Mouse (Mus musculus) liver, embryonic 16.5 days (tissue): ENCODE data around the gene Rc3h1. TPM values are rescaled to one million over a fixed set of nuclear protein-coding genes. Genes with fewer than 3 reads are reported as not detected.

Source experiments
- ATAC-seq: fragments of 200-750 bp; cut with Nextera tagmentation; 2 replicates; pipeline ENCODE4 v1.8.0; 2017; ENCODE audit warnings: low read depth, mild to moderate bottlenecking, moderate number of reproducible peaks, moderate library complexity
- H3K27ac ChIP-seq: fragments of 300-500 bp; sonication (generic); 2 replicates; pipeline ENCODE4 v1.5.1; 2014; ENCODE audit warnings: mild to moderate bottlenecking, low read length
- H3K27me3 ChIP-seq: fragments of 300-500 bp; sonication (generic); 2 replicates; pipeline ENCODE4 v1.6.1; 2014; ENCODE audit warnings: low read depth, low read length, mixed read lengths; ENCODE audit not compliant: control insufficient read depth, insufficient read depth
- H3K36me3 ChIP-seq: fragments of 300-500 bp; sonication (generic); 2 replicates; pipeline ENCODE4 v1.6.1; 2014; ENCODE audit warnings: mild to moderate bottlenecking; ENCODE audit not compliant: control insufficient read depth, insufficient read depth
- H3K4me1 ChIP-seq: fragments of 300-500 bp; sonication (generic); 2 replicates; pipeline ENCODE4 v1.6.1; 2014; ENCODE audit warnings: low read depth, low read length, mixed read lengths; ENCODE audit not compliant: control insufficient read depth
- H3K4me2 ChIP-seq: fragments of 300-500 bp; sonication (generic); 2 replicates; pipeline ENCODE4 v1.6.1; 2014; ENCODE audit warnings: low read depth, low read length, mixed read lengths
- H3K4me3 ChIP-seq: fragments of 300-500 bp; sonication (generic); 2 replicates; pipeline ENCODE4 v1.5.1; 2014; ENCODE audit warnings: low read depth, mild to moderate bottlenecking, low read length
- H3K9ac ChIP-seq: fragments of 300-500 bp; sonication (generic); 2 replicates; pipeline ENCODE4 v1.6.1; 2014; ENCODE audit warnings: low read depth, low read length
- H3K9me3 ChIP-seq: fragments of 300-500 bp; sonication (generic); replicated peaks from 2 replicates; pipeline ENCODE4 v1.6.1; 2016; ENCODE audit warnings: low read length; ENCODE audit not compliant: control insufficient read depth
- WGBS: fragments of 180-500 bp; shearing (Covaris S2); extraction: QIAGEN DNeasy Blood & Tissue Kit; methylation state at CpG from one replicate; pipeline ENCODE4 v1.1.7; 2014; ENCODE audit not compliant: insufficient replicate concordance; 5-methylcytosine and 5-hydroxymethylcytosine counted together
- polyA plus RNA-seq: library from polyadenylated mRNA; unstranded; fragments of >200 nt; fragmentation: Nextera tagmentation; extraction: Ambion mirVana; gene quantifications from 2 replicates; pipeline ENCODE4 v1.2.1, GENCODE M21; 2015

Gene Rc3h1
- polyA plus RNA-seq, 1 experiment from 2014 or later: 3.4 TPM

DNA sequence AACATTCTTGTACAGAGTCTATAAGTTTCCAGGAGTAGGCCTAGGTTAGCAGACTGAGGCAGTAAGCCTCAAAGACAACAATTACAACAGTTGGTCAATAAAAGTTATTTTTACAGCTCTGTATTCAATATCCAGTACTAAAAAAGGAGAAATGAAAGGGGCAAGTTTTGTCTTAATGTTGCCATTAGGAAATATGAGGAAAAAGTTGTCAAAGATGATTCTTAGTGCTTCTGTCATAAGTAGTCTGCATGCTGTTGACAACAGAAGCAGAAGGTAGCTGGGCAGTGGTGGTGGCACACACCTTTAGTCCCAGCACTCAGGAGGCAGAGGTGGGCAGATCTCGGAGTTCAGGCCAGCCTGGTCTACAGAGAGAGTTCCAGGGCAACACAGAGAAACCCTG, 13.2 kb downstream of the Rc3h1 start:
- 88% methylated on average over 1 of the region's 1 CpGs for WGBS
- Histone ChIP-seq H3K4me2 (no peak overlapping the region), H3K27me3 (no peaks in the 10 kb centered on the region), H3K9me3 (no peaks in the 10 kb centered on the region), H3K9ac (no peak overlapping the region), H3K4me3 (no peak overlapping the region), H3K4me1 (peaks cover 2% of the 10 kb centered on the region), H3K27ac (no peak overlapping the region), H3K36me3 (no peaks in the 10 kb centered on the region)
- ATAC-seq: no peak

DNA sequence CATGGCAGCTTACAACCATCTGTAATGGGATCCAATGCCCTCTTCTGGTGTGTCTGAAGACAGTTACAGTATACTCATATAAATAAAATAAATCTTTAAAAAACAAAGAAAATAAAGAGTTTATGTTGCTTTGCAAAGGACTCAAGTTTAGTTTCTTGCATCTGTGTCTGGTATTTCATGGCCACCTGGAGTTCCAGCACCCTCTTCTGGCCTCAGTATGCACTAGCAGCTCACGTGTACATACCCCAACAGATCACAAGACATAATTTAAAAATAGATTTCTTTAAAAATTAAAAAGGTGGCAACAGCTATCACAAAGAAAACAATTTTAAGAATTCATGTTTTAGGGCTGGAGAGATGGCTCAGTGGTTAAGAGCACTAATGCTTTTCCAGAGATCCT, 15.7 kb downstream of the Rc3h1 start:
- no peak for ATAC-seq
- 76% methylated on average over 1 of the region's 1 CpGs for WGBS
- no peak overlapping the region for H3K4me2 ChIP-seq

DNA sequence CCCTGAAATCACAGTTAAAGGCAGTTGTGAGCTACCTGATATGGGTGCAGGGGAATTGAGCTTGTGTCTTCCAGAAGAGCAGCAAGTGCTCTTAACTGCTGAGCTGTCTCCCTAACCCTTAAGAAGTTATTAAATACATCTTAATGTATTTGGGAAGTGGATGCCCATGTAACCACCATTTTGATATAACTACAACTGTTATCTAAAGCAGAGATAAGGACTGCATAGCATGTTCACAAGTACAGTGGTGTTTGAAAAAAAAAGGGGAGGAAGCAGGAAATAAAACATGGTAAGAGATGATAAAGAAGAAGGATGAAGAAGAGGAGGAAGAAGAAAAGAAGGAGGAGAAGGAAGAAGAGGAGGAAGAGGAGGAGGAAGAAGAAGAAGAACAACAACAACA, 25.1 kb downstream of the Rc3h1 start:
- H3K9ac ChIP-seq: no peak overlapping the region
- no peaks in the 10 kb centered on the region for H3K9me3 ChIP-seq
- H3K27me3 ChIP-seq: no peaks in the 10 kb centered on the region
- H3K4me3 ChIP-seq: no peak overlapping the region
- H3K36me3 ChIP-seq: peaks cover 4% of the 10 kb centered on the region
- no peak for ATAC-seq
- H3K4me2 ChIP-seq: no peak overlapping the region
- no peaks in the 10 kb centered on the region for H3K4me1 ChIP-seq
- no peak overlapping the region for H3K27ac ChIP-seq

More for the DNA sequence above, 15.7 kb downstream of the Rc3h1 start:
- H3K4me1 ChIP-seq: peaks cover under 1% of the 10 kb centered on the region
- H3K9ac ChIP-seq: no peak overlapping the region
- H3K27ac ChIP-seq: no peak overlapping the region
- no peak overlapping the region for H3K4me3 ChIP-seq
- H3K9me3 ChIP-seq: no peaks in the 10 kb centered on the region
- no peaks in the 10 kb centered on the region for H3K36me3 ChIP-seq
- H3K27me3 ChIP-seq: no peaks in the 10 kb centered on the region

GRCm38 (mm10) chr1:160933896-160934482, 27.8 kb downstream of the Rc3h1 start:
- no peak overlapping the region for H3K4me3 ChIP-seq
- no peak for ATAC-seq
- no peaks in the 10 kb centered on the region for H3K4me1 ChIP-seq

DNA sequence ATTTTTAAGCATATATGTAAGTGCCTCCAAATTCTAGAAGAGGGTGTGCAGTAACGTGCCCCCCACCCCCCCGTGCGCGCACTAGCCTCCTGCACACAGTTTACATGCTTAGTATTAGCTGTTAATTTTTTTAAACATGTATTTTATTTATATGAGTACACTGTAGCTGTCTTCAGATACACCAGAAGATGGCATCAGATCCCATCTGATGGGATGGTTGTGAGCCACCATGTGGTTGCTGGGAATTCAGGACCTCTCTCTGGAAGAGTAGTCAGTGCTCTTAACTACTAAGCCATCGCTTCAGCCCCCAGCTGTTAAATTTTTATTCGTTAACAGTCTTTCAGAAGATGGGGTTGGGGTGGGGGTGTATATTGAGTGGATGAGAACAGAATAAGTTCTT, 29.3 kb downstream of the Rc3h1 start:
- no peaks in the 10 kb centered on the region for H3K9me3 ChIP-seq
- H3K9ac ChIP-seq: no peak overlapping the region
- no peak overlapping the region for H3K4me3 ChIP-seq
- H3K27ac ChIP-seq: no peak overlapping the region
- H3K4me2 ChIP-seq: no peak overlapping the region
- H3K27me3 ChIP-seq: no peaks in the 10 kb centered on the region
- peaks cover 20% of the 10 kb centered on the region for H3K36me3 ChIP-seq
- 88% methylated on average over 6 of the region's 6 CpGs for WGBS
- ATAC-seq: no peak
- H3K4me1 ChIP-seq: no peaks in the 10 kb centered on the region

More at GRCm38 (mm10) chr1:160933896-160934482, 27.8 kb downstream of the Rc3h1 start:
- H3K9me3 ChIP-seq: no peaks in the 10 kb centered on the region
- no peak overlapping the region for H3K9ac ChIP-seq
- H3K27me3 ChIP-seq: no peaks in the 10 kb centered on the region
- H3K36me3 ChIP-seq: peaks cover 11% of the 10 kb centered on the region
- WGBS: 79% methylated on average over 4 of the region's 4 CpGs
- no peak overlapping the region for H3K27ac ChIP-seq
- no peak overlapping the region for H3K4me2 ChIP-seq

GRCm38 (mm10) chr1:160963199-160963598, 57.0 kb downstream of the Rc3h1 start:
- ATAC-seq: no peak
- no peak overlapping the region for H3K4me3 ChIP-seq
- WGBS: 64% methylated on average over 7 of the region's 7 CpGs
- H3K4me1 ChIP-seq: no peaks in the 10 kb centered on the region
- H3K9ac ChIP-seq: no peak overlapping the region
- no peak overlapping the region for H3K4me2 ChIP-seq
- no peak overlapping the region for H3K27ac ChIP-seq
- H3K36me3 ChIP-seq: peaks cover 49% of the 10 kb centered on the region
- no peaks in the 10 kb centered on the region for H3K27me3 ChIP-seq
- H3K9me3 ChIP-seq: no peaks in the 10 kb centered on the region

GRCm38 (mm10) chr1:160967268-160967667, 61.0 kb downstream of the Rc3h1 start:
- WGBS: 83% methylated on average over 1 of the region's 1 CpGs
- no peak overlapping the region for H3K4me2 ChIP-seq
- H3K27ac ChIP-seq: no peak overlapping the region
- H3K4me3 ChIP-seq: no peak overlapping the region
- H3K36me3 ChIP-seq: peaks cover 43% of the 10 kb centered on the region
- ATAC-seq: no peak
- H3K4me1 ChIP-seq: no peaks in the 10 kb centered on the region
- no peaks in the 10 kb centered on the region for H3K9me3 ChIP-seq
- no peak overlapping the region for H3K9ac ChIP-seq
- no peaks in the 10 kb centered on the region for H3K27me3 ChIP-seq

- Histone ChIP-seq H3K4me1 (no peaks in the 10 kb centered on the region), H3K9ac (no peak overlapping the region), H3K9me3 (no peaks in the 10 kb centered on the region), H3K27ac (no peak overlapping the region), H3K36me3 (peaks cover 36% of the 10 kb centered on the region), H3K4me3 (no peak overlapping the region), H3K27me3 (no peaks in the 10 kb centered on the region), H3K4me2 (no peak overlapping the region)
- 77% methylated on average over 5 of the region's 5 CpGs for WGBS
- ATAC-seq: no peak
Measured at GRCm38 (mm10) chr1:160968643-160969042, 62.4 kb downstream of the Rc3h1 start.

DNA sequence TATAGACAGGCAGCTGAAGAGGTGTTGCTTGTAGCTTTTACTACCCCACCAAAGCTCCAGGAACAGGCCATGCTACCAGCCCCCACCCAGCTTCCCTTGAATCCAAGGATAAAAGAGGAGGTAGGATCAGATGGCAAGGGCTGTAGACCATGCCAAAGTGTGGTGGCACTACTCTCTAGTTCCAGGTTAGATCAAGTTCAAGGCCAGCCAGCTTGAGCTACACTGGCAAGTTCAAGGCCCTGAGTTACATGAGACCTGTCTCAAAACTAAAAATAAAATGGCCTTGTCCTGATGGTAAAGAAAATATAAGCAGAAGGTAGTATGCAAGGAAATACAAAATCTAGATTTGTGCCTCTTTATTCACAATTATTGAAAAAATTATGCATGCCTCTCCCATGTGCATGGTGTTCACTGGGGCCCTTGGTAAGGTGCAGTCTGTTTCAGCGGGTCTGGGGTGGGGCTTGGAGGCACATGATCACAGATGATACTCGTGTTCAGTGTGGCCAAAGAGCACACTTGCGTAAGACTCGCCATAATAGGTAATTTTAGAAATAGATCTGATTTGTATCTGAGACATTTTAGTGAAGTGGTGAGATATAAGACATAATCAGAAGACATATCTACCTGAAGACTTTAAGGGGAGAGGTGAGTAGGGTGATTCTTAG, 72.0 kb downstream of the Rc3h1 start, which contains the start of gene Serpinc1:
Gene Serpinc1 (plus strand): TSS at position 515 of the 665 bp plus-strand sequence.
- no peaks in the 10 kb centered on the region for H3K9me3 ChIP-seq
- ATAC-seq: peak; percentile 25; the same call in 1 of the 2 replicates
- no peaks in the 10 kb centered on the region for H3K36me3 ChIP-seq
- H3K4me1 ChIP-seq: no peaks in the 10 kb centered on the region
- no peak within 1 kb of the TSS for H3K27ac ChIP-seq
- H3K4me3 ChIP-seq: no peak within 1 kb of the TSS
- H3K27me3 ChIP-seq: no peaks in the 10 kb centered on the region
- no peak within 1 kb of the TSS for H3K4me2 ChIP-seq
- WGBS: 69% methylated on average over 4 of the region's 4 CpGs
- no peak within 1 kb of the TSS for H3K9ac ChIP-seq
